Comparison of ENCODE assay signal across 9 mouse cellular contexts in the genomic region with DNA sequence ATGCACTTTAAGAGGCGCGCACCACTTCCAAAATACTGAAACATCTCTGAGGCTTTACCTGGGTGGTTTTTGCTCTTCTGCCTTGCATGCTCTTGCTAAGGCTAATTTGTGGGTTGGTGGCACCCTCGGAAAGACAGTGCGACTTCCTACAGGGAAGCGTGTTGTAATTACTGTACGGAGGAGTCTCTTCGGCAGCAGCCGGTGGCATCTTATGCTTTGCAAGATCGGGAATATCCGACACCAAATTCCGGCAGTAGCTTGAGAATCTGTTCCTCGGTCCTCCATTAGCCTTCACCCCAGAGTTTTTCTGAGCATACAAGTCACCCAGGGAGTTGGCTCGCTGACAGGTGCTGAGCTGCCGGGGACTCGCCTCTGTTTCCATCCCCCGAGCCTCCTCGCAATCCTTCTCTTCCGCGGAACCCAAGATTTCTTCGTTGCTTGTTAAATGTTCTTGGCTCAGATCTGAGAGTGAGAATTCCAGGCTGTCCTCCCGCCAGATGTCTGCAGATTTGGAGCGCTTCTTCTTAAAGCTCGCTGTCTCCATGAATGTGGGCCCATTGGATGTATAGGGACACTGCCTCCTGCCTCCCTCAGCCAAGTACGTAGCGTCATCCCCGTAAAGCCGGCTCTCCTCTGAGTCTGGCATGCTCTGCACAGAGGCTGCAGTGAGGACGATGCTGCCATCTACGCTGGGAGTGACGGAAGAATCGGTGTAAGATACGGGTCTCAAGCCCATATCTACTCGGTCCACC.
DNase-seq lines count a peak whose midpoint lies in the region; ATAC-seq and TF ChIP-seq lines count a peak whose summit lies in the region.
"Had no signal": no experiment of that assay in that cellular context is flagged by ENCODE, and none has a peak within 500 bp of the region (broad histone marks: within the 10 kb centered on the region; RNA-seq: fewer than 3 reads in every experiment).

No protein-coding gene starts in this region.

- DNase-seq in embryonic facial prominence, embryonic 14.5 days (ENCODE audit: low spot score), result peak; percentile 51
- no peak for DNase-seq in embryonic facial prominence, embryonic 10.5 days (ENCODE audit: low spot score)
- no peak for DNase-seq in stomach, postnatal 0 days (ENCODE audit: low spot score)
- DNase-seq in layer of hippocampus, postnatal 14 days (ENCODE audit: low spot score in 2 of 2), result peak; percentile 46 to 53
- DNase-seq in thymus, postnatal 36 days, result no peak
- DNase-seq in urinary bladder, postnatal 4 days (ENCODE audit: low spot score in 2 of 2), result no peak

- no peaks in the 10 kb centered on the region for H3K27me3 ChIP-seq in embryonic facial prominence, embryonic 14.5 days (replicated peaks; ENCODE audit: control insufficient read depth, insufficient read depth, low read length)
- no peaks in the 10 kb centered on the region for H3K27me3 ChIP-seq in embryonic facial prominence, embryonic 10.5 days (replicated peaks; ENCODE audit: low read depth, poor library complexity, severe bottlenecking)
- H3K27me3 ChIP-seq in stomach, embryonic 16.5 days (ENCODE audit: control insufficient read depth, insufficient read depth, low read length), result no peaks in the 10 kb centered on the region
- H3K27me3 ChIP-seq in stomach, postnatal 0 days (ENCODE audit: control insufficient read depth, insufficient read depth, low read length), result no peaks in the 10 kb centered on the region

- no peak for ATAC-seq in embryonic facial prominence, embryonic 14.5 days (ENCODE audit: low read depth)
- ATAC-seq in stomach, embryonic 16.5 days (ENCODE audit: insufficient read depth, low FRiP score), result 0 out of 2 replicates have a peak, but pooled peaks have one; percentile 30
- ATAC-seq in stomach, postnatal 0 days (ENCODE audit: low FRiP score, low TSS enrichment), result no peak
- ATAC-seq in monocyte, adult 5-6 weeks (replicated peaks; ENCODE audit: insufficient number of reproducible peaks, low FRiP score, low TSS enrichment, poor library complexity, severe bottlenecking), result no peak

- H3K36me3 ChIP-seq in embryonic facial prominence, embryonic 14.5 days (ENCODE audit: control insufficient read depth, insufficient read depth, low read length), result 0 out of 2 replicates have a peak, but pooled peaks cover 10% of the 10 kb centered on the region
- peaks cover 40% of the 10 kb centered on the region for H3K36me3 ChIP-seq in embryonic facial prominence, embryonic 10.5 days (replicated peaks)
- no peaks in the 10 kb centered on the region for H3K36me3 ChIP-seq in stomach, embryonic 16.5 days (ENCODE audit: control insufficient read depth, insufficient read depth, low read length)
- 0 out of 2 replicates have a peak, but pooled peaks cover 2% of the 10 kb centered on the region for H3K36me3 ChIP-seq in stomach, postnatal 0 days (ENCODE audit: control insufficient read depth, insufficient read depth, low read length)

- no peak overlapping the region for H3K4me3 ChIP-seq in embryonic facial prominence, embryonic 14.5 days (ENCODE audit: low read depth, low read length)
- no peak overlapping the region for H3K4me3 ChIP-seq in embryonic facial prominence, embryonic 10.5 days
- no peak overlapping the region for H3K4me3 ChIP-seq in stomach, embryonic 16.5 days (replicated peaks; ENCODE audit: low read length)
- no peak overlapping the region for H3K4me3 ChIP-seq in stomach, postnatal 0 days (ENCODE audit: low read depth, low read length)

- 78% methylated on average over 33 of the region's 33 CpGs for WGBS in embryonic facial prominence, embryonic 14.5 days
- WGBS in embryonic facial prominence, embryonic 10.5 days, result 89% methylated on average over 33 of the region's 33 CpGs
- 77% methylated on average over 33 of the region's 33 CpGs for WGBS in stomach, embryonic 16.5 days
- 79% methylated on average over 33 of the region's 33 CpGs for WGBS in stomach, postnatal 0 days

- no peak for TF ChIP-seq EP300 in stomach, postnatal 0 days (optimal IDR thresholded peaks at IDR 0.05)

- no peak overlapping the region for H3K27ac ChIP-seq in embryonic facial prominence, embryonic 14.5 days (replicated peaks; ENCODE audit: low read depth, low read length)
- H3K27ac ChIP-seq in embryonic facial prominence, embryonic 10.5 days (replicated peaks), result no peak overlapping the region
- H3K27ac ChIP-seq in stomach, embryonic 16.5 days (ENCODE audit: low read length), result no peak overlapping the region
- H3K27ac ChIP-seq in stomach, postnatal 0 days (replicated peaks), result no peak overlapping the region
- H3K27ac ChIP-seq: kidney, postnatal 0 days had no signal

- H3K4me1 ChIP-seq in embryonic facial prominence, embryonic 14.5 days (ENCODE audit: control insufficient read depth, insufficient read depth, low read length), result 0 out of 2 replicates have a peak, but pooled peaks cover 6% of the 10 kb centered on the region
- H3K4me1 ChIP-seq in embryonic facial prominence, embryonic 10.5 days, result peaks cover 16% of the 10 kb centered on the region
- H3K4me1 ChIP-seq in stomach, embryonic 16.5 days (ENCODE audit: control insufficient read depth, insufficient read depth, low read length), result peaks cover 12% of the 10 kb centered on the region
- no peaks in the 10 kb centered on the region for H3K4me1 ChIP-seq in stomach, postnatal 0 days (replicated peaks; ENCODE audit: control insufficient read depth, insufficient read depth)

- H3K9ac ChIP-seq in embryonic facial prominence, embryonic 14.5 days (ENCODE audit: low read depth, low read length), result no peak overlapping the region
- H3K9ac ChIP-seq in stomach, embryonic 16.5 days (ENCODE audit: low read length), result no peak overlapping the region
- no peak overlapping the region for H3K9ac ChIP-seq in stomach, postnatal 0 days (ENCODE audit: low read length)

- H3K4me2 ChIP-seq in embryonic facial prominence, embryonic 14.5 days (ENCODE audit: low read depth, low read length), result no peak overlapping the region
- H3K4me2 ChIP-seq in stomach, embryonic 16.5 days (ENCODE audit: low read depth, low read length), result no peak overlapping the region
- no peak overlapping the region; the same call in 1 of the 2 replicates for H3K4me2 ChIP-seq in stomach, postnatal 0 days (replicated peaks; ENCODE audit: low read depth)

- H3K9me3 ChIP-seq in embryonic facial prominence, embryonic 14.5 days (ENCODE audit: control insufficient read depth, low read length), result no peaks in the 10 kb centered on the region
- peaks cover 4% of the 10 kb centered on the region; the same call in 1 of the 2 replicates for H3K9me3 ChIP-seq in embryonic facial prominence, embryonic 10.5 days
- H3K9me3 ChIP-seq in stomach, embryonic 16.5 days (replicated peaks; ENCODE audit: control insufficient read depth, low read length), result no peaks in the 10 kb centered on the region
- no peaks in the 10 kb centered on the region for H3K9me3 ChIP-seq in stomach, postnatal 0 days (ENCODE audit: control insufficient read depth, low read length)

- no peak for TF ChIP-seq CTCF in stomach, postnatal 0 days (IDR thresholded peaks at IDR 0.05; ENCODE audit: low read depth)

Comparison
In these comparisons a context has a peak if more than half of its experiments do, and no peak if none do; other contexts are left out.
1. DNase-seq: peak in embryonic facial prominence, embryonic 14.5 days (single experiment) and layer of hippocampus, postnatal 14 days (2 of 2); none in embryonic facial prominence, embryonic 10.5 days (single experiment), stomach, postnatal 0 days (single experiment), thymus, postnatal 36 days (0 of 2) and urinary bladder, postnatal 4 days (0 of 2).